Mouse (Mus musculus) liver, adult 2 months (tissue): ENCODE data around the gene Sfxn5.

Experiments used
- CTCF ChIP-seq: fragments of 200-500 bp; IDR thresholded peaks from 2 replicates; pipeline ENCODE4 v1.5.1; 2011; ENCODE audit warnings: low read depth, low read length, control low read depth
- POLR2A ChIP-seq: fragments of 200-500 bp; IDR thresholded peaks from 2 replicates; pipeline ENCODE4 v1.6.1; 2011; ENCODE audit warnings: low read length, control low read depth; ENCODE audit not compliant: insufficient read depth; ENCODE audit errors: extremely low read depth

GRCm38 (mm10) chr6:85272436-85272835, 60.8 kb downstream of the Sfxn5 start:
- no peak for TF ChIP-seq POLR2A
- TF ChIP-seq CTCF, result no peak
